Mouse (Mus musculus): Measurements from ENCODE around the gene Meis1. TPM values are rescaled to one million over a fixed set of nuclear protein-coding genes. Genes with fewer than 3 reads are reported as not detected.

Gene Meis1
- total and polyA plus RNA-seq, 3 experiments = 8.2 to 16.5 TPM; not detected in 1

- TF ChIP-seq MEF2A (IDR thresholded peaks at IDR 0.05; ENCODE audit: extremely low read depth, insufficient replicate concordance, low read depth, low read length, poor library complexity, severe bottlenecking) = no peak
- no peak for TF ChIP-seq JUND (IDR thresholded peaks at IDR 0.05; ENCODE audit: low read depth, low read length)
Observed at GRCm38 (mm10) chr11:18845466-18845865, 173.3 kb downstream of the Meis1 start (continued).

- no peak overlapping the region for H3K4me3 ChIP-seq (ENCODE audit: control insufficient read depth in 1 of 2, insufficient read depth in 1 of 2, low read depth in 2 of 2, low read length in 2 of 2)
- no peaks in the 10 kb centered on the region for H3K4me1 ChIP-seq (ENCODE audit: control insufficient read depth in 1 of 2, insufficient read depth in 2 of 2, low read length in 2 of 2)
- H3K9ac ChIP-seq (ENCODE audit: control insufficient read depth, low read depth, low read length, poor library complexity, severe bottlenecking) = no peak overlapping the region
- H3K27ac ChIP-seq (ENCODE audit: control insufficient read depth, low read depth, low read length) = no peak overlapping the region
- no peak for DNase-seq (ENCODE audit: low read depth, low spot score)
- no peaks in the 10 kb centered on the region for H3K79me2 ChIP-seq (ENCODE audit: control insufficient read depth, insufficient read depth, low read length, poor library complexity)
- H3K36me3 ChIP-seq (ENCODE audit: control insufficient read depth in 1 of 2, insufficient read depth in 2 of 2, low read length in 2 of 2) = no peaks in the 10 kb centered on the region
- peaks cover 9 to 15% of the 10 kb centered on the region in 2 experiments for H3K27me3 ChIP-seq (ENCODE audit: control insufficient read depth in 1 of 2, insufficient read depth in 2 of 2, low read length in 2 of 2)
- no peaks in the 10 kb centered on the region for H3K9me3 ChIP-seq (replicated peaks; ENCODE audit: insufficient read depth, low read length)
- TF ChIP-seq ZNF384 (IDR thresholded peaks at IDR 0.05; ENCODE audit: low read depth, low read length) = no peak
- no peak for TF ChIP-seq MAZ (IDR thresholded peaks at IDR 0.05; ENCODE audit: low read depth, low read length)
- TF ChIP-seq MAFK (IDR thresholded peaks at IDR 0.05; ENCODE audit: borderline replicate concordance, low read depth, low read length) = no peak
- TF ChIP-seq TCF12 (IDR thresholded peaks at IDR 0.05; ENCODE audit: low read depth, low read length) = no peak
Observed at GRCm38 (mm10) chr11:18830087-18830486, 188.7 kb downstream of the Meis1 start.
